Mouse (Mus musculus) gastrocnemius, postnatal 14 days (tissue): Measurements from ENCODE around the gene Pcdh15. TPM values are rescaled to one million over a fixed set of nuclear protein-coding genes. Genes with fewer than 3 reads are reported as not detected.
A peak's percentile ranks its signal among the peaks of the same experiment; 100 is the strongest.

Experiments
- DNase-seq: peaks from one replicate; pipeline ENCODE4 v3.0.0; 2021; ENCODE audit warnings: mixed read lengths
- intact Hi-C: fragments of 180-260 bp; cut with DNase I; formaldehyde crosslinking; loops from one replicate; pipeline ENCODE4 v1.15.1; 2025; ENCODE audit warnings: low total_unique reads
- long read RNA-seq, 2 experiments: library from polyadenylated mRNA; stranded (forward); transcript quantifications; one replicate each; pipeline ENCODE4 v2.0.0; 2021
- total RNA-seq, 2 experiments: library from RNA; stranded (reverse); gene quantifications; 2 replicates each; pipeline ENCODE4 v1.2.3; 2021

The Pcdh15 gene
- total RNA-seq: under 1 TPM; 0.08 to 0.31 TPM
- long read RNA-seq, experiment 1: 0 reads
- long read RNA-seq, experiment 2: 0 reads

- intact Hi-C loops: no loop called here
- DNase-seq: no peak
Observed at GRCm38 (mm10) chr10:73098966-73099845, at the start of gene Pcdh15. Pcdh15 (plus strand) TSS chr10:73099342.

DNA sequence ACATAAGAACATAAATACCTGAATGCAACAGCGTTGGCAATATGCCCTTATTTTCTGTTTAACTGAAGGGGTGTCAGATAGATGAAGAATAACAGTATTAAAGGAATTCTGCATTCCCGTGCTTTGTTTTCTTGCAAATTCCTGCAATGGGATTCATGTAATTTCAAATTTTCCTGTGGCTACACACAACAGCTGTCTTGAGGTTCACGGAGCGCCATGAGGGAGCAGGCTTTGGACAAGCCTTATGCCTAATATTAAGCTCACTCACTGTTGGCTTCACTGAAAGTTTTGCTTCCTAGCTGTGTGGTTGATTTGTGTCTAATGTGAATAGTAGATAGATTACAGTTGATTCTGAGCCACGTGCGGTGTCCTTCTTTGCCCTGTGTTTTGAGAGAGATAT is 47.1 kb upstream of the Pcdh15 start:
- DNase-seq: no peak
- intact Hi-C loops: no loop called here

DNA sequence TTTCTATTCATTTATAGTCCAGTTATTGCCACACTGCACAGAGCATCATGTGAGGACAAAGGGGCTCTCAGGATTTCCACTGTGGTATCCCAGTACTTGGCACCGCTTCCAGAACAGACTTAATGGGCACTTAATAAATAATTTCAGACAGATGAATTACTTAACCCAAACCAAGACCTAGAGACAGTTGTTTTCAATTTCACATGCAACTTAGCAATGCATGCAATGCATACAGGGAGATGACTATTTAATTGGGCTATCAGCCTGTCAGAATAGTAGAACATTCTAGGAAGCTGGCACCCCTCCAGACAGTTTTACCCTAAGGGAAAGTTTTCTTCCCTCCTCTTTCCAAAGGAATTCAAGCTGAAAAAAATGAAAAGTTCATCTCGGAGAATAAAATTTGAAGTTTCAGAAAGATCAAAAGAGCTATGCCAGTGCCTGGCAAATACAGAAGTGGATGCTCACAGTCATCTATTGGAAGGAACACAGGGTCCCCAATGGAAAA is 39.4 kb upstream of the Pcdh15 start:
- intact Hi-C loops: no loop called here
- no peak for DNase-seq

GRCm38 (mm10) chr10:73086703-73087102 is 12.4 kb upstream of the Pcdh15 start:
- no peak for DNase-seq
- intact Hi-C loops: no loop called here

DNA sequence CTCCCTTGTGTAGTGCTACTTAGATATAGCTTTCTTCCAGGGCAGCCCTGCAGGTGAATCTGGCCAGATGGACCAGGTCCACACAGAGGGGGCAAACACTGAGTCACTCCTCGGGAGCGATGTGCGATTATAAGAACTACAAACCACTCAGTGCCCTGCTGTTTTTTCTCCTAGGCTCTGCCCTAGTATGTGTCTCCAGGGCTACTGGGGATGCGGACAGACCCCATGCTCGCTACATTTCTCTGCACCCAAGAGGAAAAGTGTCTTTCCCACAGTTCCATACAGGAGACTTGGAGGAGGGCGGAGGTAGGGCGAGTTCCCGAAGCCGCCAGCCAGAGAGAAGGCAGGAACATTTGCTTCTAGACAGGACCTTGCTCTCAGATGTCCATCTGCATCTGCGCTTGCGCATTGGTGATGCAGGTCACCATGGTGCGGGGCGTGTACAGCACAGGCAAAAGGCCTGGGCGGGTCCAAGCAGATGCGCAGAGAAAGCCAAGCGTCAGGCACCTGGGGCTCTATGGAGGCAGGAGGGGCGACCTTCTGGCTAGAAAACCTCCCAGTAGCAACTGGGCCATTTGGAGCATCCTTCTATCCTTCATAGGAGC is 2.5 kb upstream of the Pcdh15 start:
- intact Hi-C loops: no loop called here
- DNase-seq: no peak

DNA sequence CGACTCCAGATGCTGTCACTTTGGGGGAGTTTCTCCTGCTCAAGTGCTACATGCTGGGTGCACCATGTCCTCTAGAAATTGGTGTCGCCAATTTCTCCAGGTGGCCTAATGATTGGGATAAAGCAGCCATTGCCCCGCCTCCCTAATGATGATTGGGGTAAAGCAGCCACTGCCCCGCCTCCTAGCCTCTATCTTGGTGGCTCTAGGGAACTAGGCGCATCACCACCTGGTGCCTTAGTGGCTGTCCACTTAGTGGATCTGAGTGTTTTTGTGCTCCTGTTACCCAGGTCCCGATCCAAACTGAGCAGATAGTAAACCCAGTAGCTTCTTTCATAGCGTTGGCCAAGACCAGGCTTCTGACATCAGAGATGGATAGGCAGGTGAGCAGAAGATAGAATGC is 2.0 kb upstream of the Pcdh15 start:
- intact Hi-C loops: no loop called here
- DNase-seq: no peak

DNA sequence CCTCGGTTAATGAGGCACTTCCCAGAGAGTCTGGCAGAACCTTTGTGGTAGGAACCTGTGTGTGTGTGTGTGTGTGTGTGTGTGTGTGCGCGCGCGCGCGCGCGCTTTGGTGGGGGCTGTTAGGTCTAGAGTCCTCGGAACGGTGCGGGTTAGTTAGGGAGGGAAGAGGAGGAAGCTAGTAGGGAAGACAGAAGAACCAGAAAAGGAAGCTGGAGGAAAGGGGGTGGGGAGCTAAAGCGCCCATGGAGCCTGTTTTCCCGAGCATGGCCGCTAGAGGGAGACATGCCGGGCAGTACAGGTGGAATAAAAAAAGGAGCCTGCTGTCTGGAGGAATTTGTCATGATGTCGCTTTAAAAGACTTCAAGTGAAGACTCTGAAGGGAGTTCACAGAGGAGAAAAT is 1.2 kb upstream of the Pcdh15 start:
- peak; percentile 41 for DNase-seq
- intact Hi-C loops: no loop called here

DNA sequence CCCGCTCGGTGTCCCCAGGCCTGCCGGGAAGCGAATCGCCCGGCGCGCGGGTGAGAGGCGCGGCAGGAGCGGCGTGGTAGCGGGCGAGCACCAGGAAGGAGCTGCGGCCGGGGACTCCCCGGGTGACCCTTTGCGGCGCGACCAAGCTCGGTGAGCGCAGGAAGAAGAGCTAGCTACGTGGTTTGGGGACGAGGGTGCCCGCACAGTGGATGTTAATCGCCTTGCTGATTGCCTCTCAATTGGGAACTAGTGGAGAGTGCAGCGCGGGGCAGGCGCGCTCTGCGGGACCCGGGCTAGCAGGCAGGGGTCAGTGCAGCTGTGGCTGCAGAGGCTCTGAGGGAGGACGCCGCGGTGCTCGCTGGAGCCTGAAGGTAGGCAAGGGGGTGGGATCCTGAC is 702 bp downstream of the Pcdh15 start:
- intact Hi-C loops: no loop called here
- DNase-seq: no peak

DNA sequence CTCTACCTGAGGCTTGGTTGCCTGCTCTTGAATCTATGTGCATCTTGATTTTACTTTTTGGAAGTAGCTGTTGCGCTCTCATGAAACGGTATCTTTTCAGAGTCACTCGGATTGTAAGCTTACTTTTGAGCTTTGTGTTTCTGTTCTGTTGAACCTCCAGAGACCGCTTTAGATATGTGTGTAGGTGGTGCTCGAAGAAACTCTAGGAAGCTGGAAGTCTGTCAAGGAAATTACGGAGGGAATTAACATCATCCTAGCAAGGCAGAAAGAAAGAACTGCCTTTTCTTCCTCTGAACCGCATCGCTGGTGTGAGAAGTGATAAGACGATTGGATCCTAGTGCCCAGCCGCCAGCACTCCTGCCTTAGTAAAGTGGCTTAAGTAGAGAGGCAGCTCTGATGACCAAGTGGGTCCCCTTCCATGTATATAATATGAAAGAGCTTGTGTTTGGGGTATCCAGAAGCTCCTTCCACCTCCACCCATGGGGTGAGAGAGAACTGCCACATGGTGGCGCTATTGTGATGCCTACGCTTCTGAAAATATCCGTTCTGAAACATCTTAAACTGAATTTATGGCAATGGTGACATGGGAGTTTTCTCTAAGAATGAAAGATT is 4.3 kb downstream of the Pcdh15 start:
- intact Hi-C loops: no loop called here

GRCm38 (mm10) chr10:73105893-73106292 is 6.8 kb downstream of the Pcdh15 start:
- DNase-seq: no peak
- intact Hi-C loops: no loop called here

More for the DNA sequence above, 4.3 kb downstream of the Pcdh15 start:
- DNase-seq: no peak

GRCm38 (mm10) chr10:73137985-73138384 is 38.8 kb downstream of the Pcdh15 start:
- DNase-seq: no peak
- intact Hi-C loops: no loop called here

- no peak for DNase-seq
- intact Hi-C loops: no loop called here
Observed at GRCm38 (mm10) chr10:73147543-73147942, 48.4 kb downstream of the Pcdh15 start.

GRCm38 (mm10) chr10:73147978-73148377 is 48.8 kb downstream of the Pcdh15 start:
- DNase-seq: no peak
- intact Hi-C loops: no loop called here

DNA sequence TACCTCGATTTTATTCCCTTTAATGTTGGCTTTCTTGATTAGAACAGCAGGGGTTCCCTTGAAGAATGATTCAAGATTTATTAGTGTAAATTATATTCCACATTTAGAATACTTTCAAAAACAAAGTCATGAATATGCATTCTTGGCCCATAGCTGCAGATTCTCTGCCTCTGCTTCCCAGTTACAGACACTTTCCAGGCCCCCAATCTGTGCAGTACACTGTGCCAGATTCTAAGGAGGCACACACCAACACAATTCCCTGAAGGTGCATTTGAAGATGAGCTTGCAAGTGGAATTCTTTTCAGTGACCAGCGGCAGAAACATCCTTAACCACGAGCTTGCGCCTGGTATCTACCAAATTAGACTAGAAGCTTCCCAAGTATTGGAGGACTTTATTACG is 55.4 kb downstream of the Pcdh15 start:
- DNase-seq: no peak

GRCm38 (mm10) chr10:73161757-73162156 is 62.6 kb downstream of the Pcdh15 start:
- intact Hi-C loops: no loop called here
- no peak for DNase-seq

More for the DNA sequence above, 55.4 kb downstream of the Pcdh15 start:
- intact Hi-C loops: no loop called here

GRCm38 (mm10) chr10:73216001-73216400 is 116.9 kb downstream of the Pcdh15 start:
- intact Hi-C loops: no loop called here
- no peak for DNase-seq

GRCm38 (mm10) chr10:73242294-73242693 is 143.2 kb downstream of the Pcdh15 start:
- no peak for DNase-seq
- intact Hi-C loops: no loop called here

- no peak for DNase-seq
- intact Hi-C loops: no loop called here
Observed at GRCm38 (mm10) chr10:73280438-73280837, 181.3 kb downstream of the Pcdh15 start.

DNA sequence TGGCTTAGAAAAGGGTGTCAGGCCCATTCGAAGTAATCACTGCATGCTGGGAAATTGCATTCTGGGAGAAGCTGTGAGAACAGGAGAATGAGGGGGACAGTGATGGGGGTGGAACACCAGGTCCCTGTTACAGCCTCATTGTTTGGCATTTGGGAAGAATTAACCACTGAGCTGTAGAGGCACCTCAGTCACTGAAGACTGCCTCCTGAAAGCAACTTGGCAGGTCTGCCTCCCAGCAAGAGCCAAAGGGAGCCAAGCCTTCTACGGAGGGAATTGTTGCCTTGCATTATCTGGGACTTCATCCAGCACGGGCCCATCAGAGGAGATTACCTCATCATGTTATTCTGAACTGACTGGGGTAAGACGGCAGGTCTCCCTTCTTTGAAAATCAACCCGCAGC is 197.3 kb downstream of the Pcdh15 start:
- intact Hi-C loops: no loop called here
- DNase-seq: no peak

- no peak for DNase-seq
- intact Hi-C loops: no loop called here
Observed at GRCm38 (mm10) chr10:73301951-73302350, 202.8 kb downstream of the Pcdh15 start.
